Mouse (Mus musculus): ENCODE results near the gene Wdfy3.
"Not testable (repeated sequence)": the region's sequence is repeated elsewhere in the genome, so short reads cannot be mapped to it uniquely, and the experiment has no call there.

Gene Wdfy3

DNA sequence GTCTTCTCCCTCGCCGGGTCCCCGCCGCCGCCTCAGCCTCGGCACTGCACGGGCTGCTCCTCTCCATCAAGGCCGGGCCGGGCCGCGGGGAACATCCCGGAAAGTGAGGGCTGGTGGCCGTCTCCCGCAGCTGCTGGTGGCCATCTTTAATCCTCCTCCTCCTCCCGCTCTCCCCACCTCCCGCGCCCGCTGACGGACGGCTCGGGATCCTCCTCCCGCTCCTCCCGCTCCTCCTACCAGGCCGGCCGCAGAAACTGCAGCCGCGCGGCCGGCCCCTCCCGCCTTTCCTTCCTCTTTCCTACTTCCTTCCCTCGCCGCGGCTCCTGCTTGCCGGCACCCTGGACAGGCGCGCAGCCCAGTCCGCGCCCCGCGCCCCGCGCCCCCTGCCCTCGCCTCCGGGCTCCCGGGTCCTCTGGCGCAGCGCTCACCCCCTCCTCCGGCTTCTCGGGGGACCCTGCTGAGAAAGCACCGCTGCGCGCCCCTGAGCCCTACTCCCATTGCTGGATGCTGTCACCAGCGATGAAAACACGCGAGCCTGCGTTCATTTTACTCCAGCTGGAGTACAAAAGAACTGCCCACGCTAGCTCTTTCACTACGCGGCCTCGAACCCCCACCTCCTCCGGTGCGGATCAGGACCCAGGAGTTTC lies at the start of gene Wdfy3:
TSS of gene Wdfy3 (minus strand) at position 155 of the 647 bp plus-strand sequence.
- peak; percentile 88 for DNase-seq (ENCODE audit: low spot score)

DNA sequence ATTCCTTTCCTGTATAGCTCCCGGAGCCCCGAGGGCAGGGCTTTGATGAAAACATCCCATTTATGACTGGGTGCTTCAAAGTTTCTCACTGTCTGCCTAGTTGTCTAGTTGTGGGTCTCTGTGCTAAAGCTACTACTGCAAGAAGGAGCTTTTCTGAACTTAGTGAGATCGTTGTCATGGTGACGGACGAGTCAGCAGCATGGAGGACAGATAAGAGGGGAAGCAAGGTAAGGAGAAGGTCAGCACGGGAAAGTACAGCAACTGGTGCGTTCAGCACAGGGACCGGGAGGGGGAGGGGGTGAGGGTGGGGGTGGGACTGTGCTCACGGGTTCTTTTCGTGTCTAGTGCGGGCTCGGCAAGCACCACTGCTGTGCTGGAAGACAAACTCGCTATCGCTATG lies 43.3 kb upstream of the Wdfy3 start:
- DNase-seq (ENCODE audit: low spot score) = no peak

DNA sequence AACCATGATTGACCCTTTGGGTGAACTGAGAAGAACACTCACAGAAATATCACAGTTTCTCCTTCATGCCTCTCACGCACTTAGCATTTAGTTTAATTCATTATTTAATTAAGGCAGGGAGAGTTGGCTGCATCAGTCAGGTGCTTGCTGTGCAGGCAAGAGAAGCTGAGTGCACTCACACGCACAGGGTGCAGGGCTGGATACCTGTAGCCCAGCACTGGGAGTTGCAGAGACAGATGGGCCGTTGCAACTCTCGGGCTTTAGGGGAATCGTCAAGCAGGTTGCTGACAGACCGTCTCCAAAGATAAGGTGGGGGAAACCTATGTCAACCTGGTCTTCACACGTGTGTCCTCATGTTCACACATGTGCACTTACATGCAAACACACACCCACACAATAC lies 42.3 kb upstream of the Wdfy3 start:
- DNase-seq (ENCODE audit: low spot score) = no peak

DNA sequence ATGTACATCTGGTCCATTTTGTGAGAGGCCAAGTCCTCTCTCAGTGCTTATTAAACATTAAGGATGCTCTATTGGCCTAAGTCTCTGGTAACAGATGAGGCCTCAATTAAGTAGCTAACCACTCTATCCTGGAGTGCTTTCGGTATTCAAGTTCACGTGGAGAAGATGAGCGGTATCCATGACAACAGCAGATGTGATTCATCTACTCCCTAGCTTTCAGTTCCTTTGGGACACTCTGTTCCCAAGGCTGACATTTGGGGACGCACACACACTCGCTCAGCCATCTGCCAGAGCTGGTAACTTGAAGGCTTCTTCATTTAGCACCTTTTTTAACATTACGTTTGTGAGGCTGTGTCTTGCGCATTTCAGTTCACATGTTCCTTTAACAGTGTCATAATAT lies 40.3 kb upstream of the Wdfy3 start:
- DNase-seq (ENCODE audit: low spot score) = peak; percentile 5

- no peak for DNase-seq (ENCODE audit: low spot score)
These were observed 36.2 kb upstream of the Wdfy3 start for GRCm38 (mm10) chr5:102105919-102106318.

DNA sequence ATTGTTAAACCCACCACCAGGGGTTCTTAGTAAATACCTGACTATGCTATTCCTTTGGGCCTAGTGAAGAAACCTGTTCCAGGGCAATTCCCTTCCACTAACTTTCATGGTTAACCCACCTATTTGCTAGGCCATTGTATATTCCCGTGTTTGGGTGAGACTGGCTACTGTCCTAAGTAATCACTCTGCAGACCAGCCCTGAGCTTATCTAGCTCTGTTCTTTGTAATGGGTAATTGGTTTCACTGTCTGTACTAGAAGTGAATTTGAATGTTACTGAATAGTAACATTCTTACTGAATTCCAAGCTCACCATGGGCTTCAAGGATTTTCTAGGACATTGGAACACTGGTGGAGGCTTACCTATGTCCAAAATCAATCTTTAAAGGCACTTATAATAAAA lies 32.1 kb upstream of the Wdfy3 start:
- DNase-seq (ENCODE audit: low spot score) = not testable (repeated sequence)

DNA sequence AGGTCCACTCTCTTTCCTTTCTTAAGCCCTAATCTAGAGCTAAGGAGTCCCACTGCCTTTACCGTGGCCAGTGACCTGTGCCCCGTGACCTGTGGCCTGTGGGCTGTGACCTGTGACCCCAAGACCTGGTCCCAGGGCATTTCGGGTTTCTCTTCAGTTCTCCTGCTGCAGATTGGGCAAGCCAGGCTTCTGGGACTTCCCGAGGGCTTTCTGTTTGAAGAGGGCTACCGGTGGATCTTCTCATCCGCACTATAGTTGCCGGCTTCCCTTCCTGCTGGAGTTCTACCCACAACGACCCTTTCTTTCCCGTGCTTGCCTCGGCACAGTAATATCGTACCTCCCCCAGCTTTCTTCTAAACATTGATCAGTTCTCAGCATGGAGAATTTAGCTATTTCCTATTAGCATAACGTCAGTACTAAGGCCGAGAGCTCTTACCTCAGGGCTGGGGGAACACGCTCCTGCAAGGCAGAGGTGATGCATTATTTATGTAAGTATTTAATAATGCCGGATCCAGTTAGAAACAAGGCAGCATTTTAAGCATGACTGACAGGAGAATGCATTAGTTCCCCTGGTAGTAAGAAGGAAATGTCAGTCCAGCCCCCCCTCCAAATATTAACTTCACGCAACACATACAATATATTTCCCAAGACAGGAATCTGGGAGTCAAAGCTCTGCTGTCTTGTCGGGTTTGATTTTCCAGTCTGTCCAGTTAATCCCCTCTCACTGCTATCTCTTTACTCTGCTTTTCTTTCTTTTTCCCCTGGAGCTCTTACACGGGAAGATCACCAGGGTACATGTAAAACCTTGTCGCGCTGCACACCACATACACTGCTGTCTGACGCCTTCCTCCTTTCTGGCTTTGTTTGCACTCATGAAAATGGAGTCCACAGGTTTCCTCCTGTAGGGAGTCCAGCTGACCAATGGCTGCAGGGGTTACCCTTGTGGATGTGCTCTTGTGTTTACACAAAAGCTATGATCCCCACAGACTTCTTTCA lies 30.8 kb upstream of the Wdfy3 start:
- no peak for DNase-seq (ENCODE audit: low spot score)

DNA sequence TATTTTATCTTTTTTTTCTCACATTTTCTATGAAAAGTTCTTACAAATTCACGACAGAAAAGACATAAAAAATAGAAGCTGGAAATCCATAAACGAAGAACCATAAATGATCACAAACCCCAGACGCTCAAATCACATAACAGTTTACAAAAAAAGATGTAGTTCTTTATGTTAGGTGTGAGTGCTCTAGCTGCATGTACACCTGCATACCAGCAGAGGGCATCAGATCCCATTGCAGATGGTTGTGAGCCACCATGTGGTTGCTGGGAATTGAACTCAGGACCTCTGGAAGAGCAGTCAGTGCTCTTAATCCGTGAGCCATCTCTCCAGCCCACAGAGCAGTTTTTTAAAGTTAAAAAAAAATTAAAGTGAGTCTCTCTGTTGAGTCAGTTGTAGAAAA lies 25.9 kb upstream of the Wdfy3 start:
- DNase-seq (ENCODE audit: low spot score) = no peak

GRCm38 (mm10) chr5:102090686-102091085 lies 21.0 kb upstream of the Wdfy3 start:
- no peak for DNase-seq (ENCODE audit: low spot score)

DNA sequence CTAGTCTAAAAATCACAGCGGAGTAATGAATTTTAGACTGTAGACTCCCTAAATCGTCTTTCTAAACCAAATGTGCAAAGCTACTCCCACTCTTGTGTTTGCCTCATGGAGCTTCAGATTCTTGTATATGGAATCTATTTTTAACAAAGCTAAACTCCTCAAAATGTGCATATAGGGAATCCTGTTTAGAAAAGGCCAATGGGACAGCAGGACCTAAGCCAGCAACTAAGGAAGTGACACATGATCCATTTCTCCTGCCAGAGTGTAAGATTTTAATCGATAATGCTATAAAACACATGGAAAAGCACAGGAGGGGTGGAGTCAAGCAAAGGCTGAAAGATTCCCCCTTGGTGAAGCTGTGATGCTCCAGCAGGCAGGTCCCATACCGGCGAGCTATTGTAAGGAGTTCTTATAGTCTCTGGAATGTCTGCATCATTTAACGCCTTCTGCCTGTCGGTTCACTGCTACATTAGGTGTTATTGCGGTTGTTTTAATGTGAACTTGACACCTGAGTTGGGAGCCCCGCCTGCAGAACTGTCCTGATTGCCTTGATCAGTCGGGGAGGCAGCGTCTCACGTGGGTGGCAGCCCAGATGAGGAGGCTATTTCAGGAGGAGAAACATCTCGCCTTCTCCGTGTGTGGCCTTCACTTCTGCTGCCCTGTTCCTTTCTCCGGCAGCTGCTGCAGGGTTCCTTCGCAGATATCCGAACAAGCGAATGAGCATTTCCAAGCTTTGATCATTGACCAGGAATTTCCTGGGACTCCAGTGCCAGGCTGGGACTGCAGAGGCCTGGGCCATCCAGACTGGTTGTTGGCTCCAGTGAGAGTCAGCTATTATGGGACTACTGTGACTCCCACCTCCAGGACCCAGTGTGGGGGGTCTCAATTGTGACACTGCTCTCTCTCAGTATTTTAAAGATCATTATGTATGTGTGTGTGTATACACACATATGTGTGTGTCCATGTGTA lies 15.3 kb upstream of the Wdfy3 start:
- no peak for DNase-seq (ENCODE audit: low spot score)

GRCm38 (mm10) chr5:102074086-102074485 lies 4.4 kb upstream of the Wdfy3 start:
- DNase-seq (ENCODE audit: low spot score) = peak; percentile 82

DNA sequence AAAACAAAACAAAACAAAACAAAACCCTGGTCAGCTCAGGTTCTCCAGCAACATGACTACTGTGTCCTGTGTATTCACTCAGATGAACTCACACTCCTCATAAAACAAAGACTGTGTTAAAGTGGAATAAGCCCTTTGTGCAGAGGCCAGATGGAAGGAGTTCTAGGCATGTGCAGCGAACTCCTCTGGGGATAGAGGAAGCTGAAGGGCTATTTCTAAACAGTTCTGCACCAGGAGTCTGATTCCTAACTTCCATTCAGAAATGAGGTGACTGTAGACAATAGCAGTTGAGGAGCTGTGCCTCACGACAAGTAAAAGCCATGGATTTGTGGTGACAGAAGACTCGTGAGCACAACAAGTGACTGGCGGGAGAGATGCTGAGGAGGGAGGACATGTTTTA lies 2.3 kb upstream of the Wdfy3 start:
- no peak for DNase-seq (ENCODE audit: low spot score)

- DNase-seq (ENCODE audit: low spot score) = no peak
These were observed 1.5 kb upstream of the Wdfy3 start for GRCm38 (mm10) chr5:102071241-102071640.

GRCm38 (mm10) chr5:102070788-102071187 lies 1.1 kb upstream of the Wdfy3 start:
- DNase-seq (ENCODE audit: low spot score) = no peak

DNA sequence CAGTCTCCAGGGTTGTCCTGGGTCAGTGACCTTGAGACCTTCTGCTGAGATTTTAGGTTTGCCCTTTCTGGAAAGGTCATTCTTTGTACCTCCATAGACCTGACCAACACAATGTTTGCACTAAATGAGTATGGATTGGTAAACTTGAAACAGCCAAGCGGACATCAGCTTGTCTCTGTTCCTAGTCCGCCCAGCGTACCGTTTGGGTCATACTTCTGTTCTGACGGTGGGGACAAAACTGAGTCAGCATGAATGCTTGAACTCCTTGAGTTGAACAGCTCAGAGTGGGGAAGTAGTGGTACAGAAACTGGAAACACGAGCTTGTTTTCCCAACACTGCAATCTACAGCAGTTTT lies 670 bp upstream of the Wdfy3 start:
- no peak for DNase-seq (ENCODE audit: low spot score)

- DNase-seq (ENCODE audit: low spot score) = peak; percentile 68
These were observed 512 bp downstream of the Wdfy3 start for GRCm38 (mm10) chr5:102069051-102069766.

DNA sequence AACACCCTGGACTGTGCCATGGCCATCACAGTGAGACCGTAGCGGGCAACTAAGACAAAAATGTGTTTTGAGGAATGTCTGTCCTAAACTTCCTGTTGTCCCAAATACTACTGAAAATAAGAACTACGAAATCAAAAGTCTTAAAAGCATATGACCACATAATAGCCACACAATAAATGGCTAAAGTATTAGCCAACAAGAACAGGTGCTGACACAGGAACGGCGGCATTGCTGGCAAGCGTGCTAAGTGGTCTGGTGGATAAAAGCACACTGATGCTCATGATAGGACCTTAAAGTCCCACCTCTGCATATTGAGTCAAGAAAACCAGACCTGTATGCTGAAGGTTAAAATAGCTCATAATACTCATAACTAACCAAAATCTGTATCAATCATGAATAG lies 3.3 kb downstream of the Wdfy3 start:
- DNase-seq (ENCODE audit: low spot score) = no peak

- no peak for DNase-seq (ENCODE audit: low spot score)
These were observed 6.5 kb downstream of the Wdfy3 start for GRCm38 (mm10) chr5:102063013-102063752.

DNA sequence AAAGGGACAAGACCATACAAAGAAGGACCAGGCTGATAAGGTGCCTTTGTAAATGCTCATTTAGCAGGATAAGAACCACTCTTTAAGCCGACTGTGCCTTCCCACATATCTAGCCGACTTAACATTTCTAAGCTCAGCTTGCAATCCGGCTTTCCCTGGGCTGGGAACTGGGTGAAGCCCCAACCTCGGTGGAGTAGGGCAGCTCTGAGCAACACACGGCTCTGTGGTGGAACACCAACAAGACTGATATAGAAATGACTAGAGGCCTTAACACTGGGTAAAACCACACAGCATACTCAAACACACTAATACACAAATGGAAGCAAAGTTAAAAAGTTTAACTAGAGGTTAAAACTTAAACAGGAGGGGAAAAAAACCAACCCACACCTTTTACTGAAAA lies 7.9 kb downstream of the Wdfy3 start:
- DNase-seq (ENCODE audit: low spot score) = no peak

- no peak for DNase-seq (ENCODE audit: low spot score)
These were observed 13.8 kb downstream of the Wdfy3 start for GRCm38 (mm10) chr5:102055946-102056345.

- no peak for DNase-seq (ENCODE audit: low spot score)
These were observed 14.5 kb downstream of the Wdfy3 start for GRCm38 (mm10) chr5:102055130-102055641.
